Mouse (Mus musculus) small intestine, adult 2 months (tissue): ENCODE results near the gene Klhdc7a. TPM values are rescaled to one million over a fixed set of nuclear protein-coding genes. Genes with fewer than 3 reads are reported as not detected.
A peak's percentile ranks its signal among the peaks of the same experiment; 100 is the strongest.

Experiments used
- H3K27ac ChIP-seq: fragments of 200-500 bp; 2 replicates; pipeline ENCODE4 v1.5.1; 2012; ENCODE audit warnings: low read depth, low read length, control low read depth, inconsistent platforms; ENCODE audit not compliant: insufficient read depth
- H3K27me3 ChIP-seq: fragments of 200-500 bp; 2 replicates; pipeline ENCODE4 v1.6.1; 2012; ENCODE audit warnings: mild to moderate bottlenecking, moderate library complexity, low read length, inconsistent platforms; ENCODE audit not compliant: control insufficient read depth, insufficient read depth
- H3K36me3 ChIP-seq: fragments of 200-500 bp; 2 replicates; pipeline ENCODE4 v1.6.1; 2012; ENCODE audit warnings: mild to moderate bottlenecking, low read length, control low read depth, inconsistent platforms; ENCODE audit not compliant: control insufficient read depth, insufficient read depth
- H3K4me1 ChIP-seq: fragments of 200-500 bp; 2 replicates; pipeline ENCODE4 v1.6.1; 2012; ENCODE audit warnings: low read length, inconsistent platforms, mixed read lengths; ENCODE audit not compliant: control insufficient read depth, insufficient read depth, insufficient read length
- H3K4me3 ChIP-seq: fragments of 200-500 bp; 2 replicates; pipeline ENCODE4 v1.5.1; 2012; ENCODE audit warnings: low read depth, mild to moderate bottlenecking, control low read depth, inconsistent platforms, low read length, moderate library complexity
- CTCF ChIP-seq: fragments of 200-500 bp; IDR thresholded peaks from 2 replicates; pipeline ENCODE4 v1.5.1; 2012; ENCODE audit warnings: low read depth, mild to moderate bottlenecking, control low read depth, inconsistent platforms, low read length, moderate library complexity, mixed read lengths; ENCODE audit not compliant: insufficient replicate concordance, insufficient read length; ENCODE audit errors: extremely low read depth
- POLR2A ChIP-seq: fragments of 200-500 bp; IDR thresholded peaks from 2 replicates; pipeline ENCODE4 v1.6.1; 2012; ENCODE audit warnings: low read depth, mild to moderate bottlenecking, control low read depth, inconsistent platforms, low read length, moderate library complexity
- WGBS: fragments of 180-500 bp; shearing (Covaris S2); methylation state at CpG from one replicate; pipeline ENCODE4 v1.1.7; 2018; 5-methylcytosine and 5-hydroxymethylcytosine counted together
- polyA plus RNA-seq: library from polyadenylated mRNA; depleted of rRNA; stranded (reverse); fragments of >200 nt; gene quantifications from 2 replicates; pipeline ENCODE4 v1.2.3, GENCODE M21; 2012

Klhdc7a gene
- polyA plus RNA-seq, 1 experiment = 0.25 TPM

DNA sequence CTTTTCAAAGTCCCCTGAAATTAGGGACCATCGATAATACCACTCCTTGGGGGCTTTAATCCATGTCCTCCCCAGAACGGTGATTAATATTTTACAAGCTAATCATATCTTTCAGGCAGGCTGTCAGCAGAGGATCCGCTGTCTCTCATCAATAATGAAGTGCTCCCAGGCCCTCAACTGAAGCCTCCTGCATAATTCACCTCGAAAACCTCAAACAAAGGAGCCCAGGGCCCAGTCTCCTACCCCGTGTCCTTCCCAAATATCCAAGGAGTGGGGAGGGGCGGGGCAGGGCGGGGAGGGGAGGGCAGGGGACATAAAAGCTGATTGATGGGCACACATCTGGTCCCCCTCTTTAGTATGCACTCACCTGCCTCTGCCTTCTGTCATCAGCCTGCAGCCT lies 31.2 kb upstream of the Klhdc7a start:
- Histone ChIP-seq H3K4me3 (no peak overlapping the region), H3K27ac (no peak overlapping the region), H3K27me3 (no peaks in the 10 kb centered on the region), H3K4me1 (no peaks in the 10 kb centered on the region), H3K36me3 (no peaks in the 10 kb centered on the region)
- no peak for TF ChIP-seq CTCF
- 65% methylated on average over 7 of the region's 7 CpGs for WGBS

DNA sequence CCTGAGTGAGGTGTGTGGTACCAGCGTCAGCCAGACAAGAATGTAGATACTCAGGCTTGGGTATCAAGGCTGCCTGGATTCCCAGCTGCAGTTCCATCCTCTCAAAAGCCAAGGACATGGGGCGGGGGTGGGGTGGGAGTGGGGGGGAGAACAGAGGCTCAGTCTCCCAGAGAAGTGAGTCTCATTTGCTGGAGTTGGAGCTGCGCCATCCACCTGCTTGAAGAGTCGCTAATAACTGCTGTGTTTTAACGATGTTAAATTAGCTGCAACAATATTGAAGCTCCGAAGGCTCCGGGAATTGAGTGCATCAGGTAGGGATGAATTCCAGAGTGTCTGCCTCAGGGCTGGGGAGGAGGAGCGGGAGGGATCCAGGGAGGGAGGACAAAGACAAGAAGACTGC lies 27.8 kb upstream of the Klhdc7a start:
- WGBS = 63% methylated on average over 8 of the region's 8 CpGs
- Histone ChIP-seq H3K4me1 (no peaks in the 10 kb centered on the region), H3K27me3 (no peaks in the 10 kb centered on the region), H3K36me3 (no peaks in the 10 kb centered on the region), H3K4me3 (no peak overlapping the region), H3K27ac (no peak overlapping the region)
- TF ChIP-seq CTCF (no peak), POLR2A (no peak)

DNA sequence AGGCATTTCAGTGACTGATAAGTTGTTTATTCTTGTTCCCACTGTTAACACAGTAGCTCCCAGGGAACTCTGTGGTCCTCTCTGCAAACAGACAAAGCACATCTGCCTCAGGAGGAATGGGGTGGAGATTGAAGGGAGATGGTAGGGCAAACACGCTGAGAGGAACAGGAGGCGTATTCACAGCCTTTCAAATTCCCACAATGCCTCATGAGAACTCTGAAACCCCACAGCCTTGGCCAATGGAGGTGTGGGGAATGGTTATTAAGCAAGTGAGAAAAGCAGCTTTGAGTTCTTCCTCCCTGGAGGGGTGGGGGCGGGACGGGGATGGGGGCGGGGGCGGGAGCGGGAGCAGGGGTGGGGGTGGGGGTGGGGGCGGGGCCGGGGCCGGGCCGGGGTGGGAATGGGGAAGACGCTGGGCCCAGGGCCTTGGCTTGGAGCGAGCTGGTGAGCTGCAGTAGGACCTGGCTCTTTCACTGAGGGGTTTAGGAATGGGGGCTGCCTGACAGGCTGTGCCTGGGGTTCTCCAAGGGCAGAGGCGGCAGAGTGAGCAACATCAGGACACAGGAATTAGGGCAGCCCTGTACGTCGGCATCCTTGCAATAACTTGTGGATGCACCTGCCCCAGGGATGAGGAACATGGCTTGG lies 25.4 kb upstream of the Klhdc7a start:
- Histone ChIP-seq H3K4me3 (no peak overlapping the region), H3K36me3 (no peaks in the 10 kb centered on the region), H3K27me3 (no peaks in the 10 kb centered on the region), H3K27ac (no peak overlapping the region), H3K4me1 (no peaks in the 10 kb centered on the region)
- TF ChIP-seq CTCF = no peak
- no peak for TF ChIP-seq POLR2A
- WGBS = 40% methylated on average over 9 of the region's 16 CpGs

DNA sequence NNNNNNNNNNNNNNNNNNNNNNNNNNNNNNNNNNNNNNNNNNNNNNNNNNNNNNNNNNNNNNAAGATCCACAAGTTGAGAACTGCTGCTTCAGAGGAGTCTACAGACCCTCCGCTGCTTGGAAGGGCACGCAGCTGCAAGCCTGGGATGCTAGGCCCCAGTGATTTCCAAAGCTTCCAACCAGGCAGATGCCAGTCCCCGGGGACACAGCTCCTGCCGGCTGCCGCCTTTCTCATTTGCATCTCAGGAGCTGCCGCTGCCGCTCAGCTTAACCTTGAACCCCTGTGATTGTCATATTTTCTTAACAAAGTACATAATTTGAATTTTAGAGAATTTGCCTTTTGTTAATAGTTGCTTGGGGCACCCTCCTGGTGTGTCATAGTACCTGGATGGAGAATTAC lies 19.1 kb upstream of the Klhdc7a start:
- 73% methylated on average over 7 of the region's 7 CpGs for WGBS

DNA sequence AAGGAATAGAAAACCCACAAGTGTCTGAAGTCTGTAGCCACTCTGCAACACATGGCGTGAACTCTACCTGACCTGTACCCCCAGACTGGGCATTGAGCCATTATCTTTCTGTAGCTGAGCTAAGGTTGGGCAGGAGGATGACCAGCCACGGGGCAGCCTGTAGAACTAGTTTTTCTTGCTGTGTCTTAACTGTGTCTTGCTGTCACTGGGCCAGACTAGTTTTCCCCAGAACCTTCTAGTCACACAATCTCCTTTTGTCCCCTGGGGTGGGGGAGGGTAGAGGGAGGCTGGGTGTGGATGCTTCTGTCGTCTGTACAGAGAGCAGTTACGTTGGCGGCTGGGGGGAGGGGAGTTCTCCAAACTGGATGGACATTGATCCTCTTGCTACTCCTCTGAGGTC lies 10.9 kb upstream of the Klhdc7a start:
- H3K4me3 ChIP-seq = no peak overlapping the region
- H3K27me3 ChIP-seq = no peaks in the 10 kb centered on the region
- TF ChIP-seq POLR2A (no peak), CTCF (no peak)
- H3K4me1 ChIP-seq = peaks cover 22% of the 10 kb centered on the region; the same call in 1 of the 2 replicates
- WGBS = 14% methylated on average over 5 of the region's 5 CpGs
- no peaks in the 10 kb centered on the region for H3K36me3 ChIP-seq
- H3K27ac ChIP-seq = peak overlapping the region; percentile 27; the same call in 1 of the 2 replicates

More for the DNA sequence above, 19.1 kb upstream of the Klhdc7a start:
- H3K4me1 ChIP-seq = no peaks in the 10 kb centered on the region
- TF ChIP-seq CTCF (no peak), POLR2A (no peak)
- H3K36me3 ChIP-seq = no peaks in the 10 kb centered on the region
- no peak overlapping the region for H3K4me3 ChIP-seq
- H3K27me3 ChIP-seq = no peaks in the 10 kb centered on the region
- no peak overlapping the region for H3K27ac ChIP-seq

DNA sequence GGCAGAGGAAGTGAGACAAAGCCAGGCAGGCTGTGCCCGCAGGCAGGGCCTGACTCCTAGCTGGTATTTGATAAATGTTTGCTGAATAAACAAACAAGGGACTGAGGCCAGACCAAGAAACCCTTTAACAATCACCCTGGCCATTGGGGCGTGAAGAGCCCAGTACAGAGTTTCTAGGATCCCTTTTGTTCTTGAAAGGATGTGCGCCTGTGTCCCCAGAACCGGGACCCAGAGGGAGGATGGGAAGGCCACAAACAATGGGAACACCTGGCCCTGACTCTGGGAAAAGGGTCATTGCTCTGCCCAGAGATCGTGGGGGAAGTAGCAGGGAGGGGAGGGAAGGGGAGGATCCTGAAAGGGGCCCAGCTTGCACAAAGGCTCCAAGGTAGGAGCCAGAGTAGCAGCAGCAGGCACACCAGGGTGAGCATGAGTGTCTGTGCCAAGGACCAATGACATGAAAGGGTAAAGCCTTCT lies 9.5 kb upstream of the Klhdc7a start:
- Histone ChIP-seq H3K27ac (no peak overlapping the region), H3K27me3 (no peaks in the 10 kb centered on the region), H3K4me1 (peaks cover 22% of the 10 kb centered on the region; the same call in 1 of the 2 replicates), H3K4me3 (no peak overlapping the region), H3K36me3 (no peaks in the 10 kb centered on the region)
- WGBS = 7% methylated on average over 5 of the region's 5 CpGs
- TF ChIP-seq POLR2A (no peak), CTCF (no peak)

DNA sequence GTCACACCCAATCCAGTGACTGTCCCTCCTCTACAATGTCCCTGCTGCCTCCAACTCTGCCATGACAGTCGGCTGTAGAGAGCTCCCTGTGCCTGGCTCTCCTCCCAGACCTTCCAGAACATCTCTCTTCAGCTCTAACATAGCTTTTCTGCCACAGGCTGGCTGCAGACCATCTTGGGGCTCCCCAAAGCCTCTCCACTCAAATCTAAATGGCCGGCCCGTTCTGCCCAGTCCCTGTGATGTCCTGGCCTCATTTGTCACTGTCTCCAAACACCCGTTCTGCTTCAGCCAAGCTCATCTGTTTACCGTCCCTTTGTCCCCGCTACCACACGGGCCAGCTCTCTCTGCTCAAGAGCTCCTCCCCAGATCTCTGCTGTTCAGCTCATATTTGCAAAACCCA lies 6.7 kb upstream of the Klhdc7a start:
- TF ChIP-seq POLR2A (no peak), CTCF (no peak)
- H3K4me3 ChIP-seq = no peak overlapping the region
- H3K27ac ChIP-seq = no peak overlapping the region
- 68% methylated on average over 7 of the region's 7 CpGs for WGBS
- peaks cover 18% of the 10 kb centered on the region; the same call in 1 of the 2 replicates for H3K4me1 ChIP-seq
- H3K36me3 ChIP-seq = no peaks in the 10 kb centered on the region
- H3K27me3 ChIP-seq = no peaks in the 10 kb centered on the region
